Mouse (Mus musculus): ENCODE data around the gene Fgd4. TPM values are rescaled to one million over a fixed set of nuclear protein-coding genes. Genes with fewer than 3 reads are reported as not detected.
A peak's percentile ranks its signal among the peaks of the same experiment; 100 is the strongest.

Fgd4 gene
- 24.0 and 27.6 TPM in 2 replicates for total RNA-seq (2014; rRNA removed)
- polyA plus RNA-seq (2015; fragmentation: Nextera tagmentation; extraction: Ambion mirVana): 13.4 and 15.7 TPM in 2 replicates

- no peak for DNase-seq (ENCODE audit: low spot score)
- H3K4me2 ChIP-seq (ENCODE audit: low read depth, low read length): peak within 1 kb of the TSS; percentile 61
- peak within 1 kb of the TSS; percentile 72 for H3K4me3 ChIP-seq (ENCODE audit: low read length)
- H3K9me3 ChIP-seq (ENCODE audit: low read length): no peaks in the 10 kb centered on the region
- H3K27me3 ChIP-seq (ENCODE audit: insufficient read depth, low read length): no peaks in the 10 kb centered on the region
- 43% methylated on average over 5 of the region's 5 CpGs for WGBS
- peak within 1 kb of the TSS; percentile 69 for H3K9ac ChIP-seq (replicated peaks; ENCODE audit: low read length)
- H3K27ac ChIP-seq: peak within 1 kb of the TSS; percentile 1; the same call in 1 of the 2 replicates
- TF ChIP-seq CTCF (IDR thresholded peaks at IDR 0.05; ENCODE audit: low read depth): no peak
- H3K36me3 ChIP-seq (ENCODE audit: insufficient read depth, low read length): no peaks in the 10 kb centered on the region
- no peaks in the 10 kb centered on the region for H3K4me1 ChIP-seq (ENCODE audit: insufficient read depth, low read length)
- ATAC-seq: no peak
Measured at GRCm38 (mm10) chr16:16600461-16600860, at the start of gene Fgd4. Gene Fgd4, minus strand, starts transcription at chr16:16600549.

GRCm38 (mm10) chr16:16645148-16645547, 44.8 kb upstream of the Fgd4 start:
- Histone ChIP-seq H3K4me3 (ENCODE audit: low read length) (no peak overlapping the region), H3K27me3 (ENCODE audit: insufficient read depth, low read length) (no peaks in the 10 kb centered on the region), H3K4me1 (ENCODE audit: insufficient read depth, low read length) (no peaks in the 10 kb centered on the region), H3K36me3 (ENCODE audit: insufficient read depth, low read length) (no peaks in the 10 kb centered on the region), H3K9ac (replicated peaks; ENCODE audit: low read length) (no peak overlapping the region), H3K27ac (no peak overlapping the region), H3K9me3 (ENCODE audit: low read length) (no peaks in the 10 kb centered on the region), H3K4me2 (ENCODE audit: low read depth, low read length) (no peak overlapping the region)
- DNase-seq (ENCODE audit: low spot score) (no peak), ATAC-seq (no peak)
- TF ChIP-seq CTCF (IDR thresholded peaks at IDR 0.05; ENCODE audit: low read depth): no peak
- WGBS: 86% methylated on average over 1 of the region's 1 CpGs

GRCm38 (mm10) chr16:16633730-16634129, 33.4 kb upstream of the Fgd4 start:
- no peak for TF ChIP-seq CTCF (IDR thresholded peaks at IDR 0.05; ENCODE audit: low read depth)
- Histone ChIP-seq H3K4me1 (ENCODE audit: insufficient read depth, low read length) (no peaks in the 10 kb centered on the region), H3K4me2 (ENCODE audit: low read depth, low read length) (no peak overlapping the region), H3K9me3 (ENCODE audit: low read length) (no peaks in the 10 kb centered on the region), H3K36me3 (ENCODE audit: insufficient read depth, low read length) (no peaks in the 10 kb centered on the region), H3K4me3 (ENCODE audit: low read length) (no peak overlapping the region), H3K27me3 (ENCODE audit: insufficient read depth, low read length) (no peaks in the 10 kb centered on the region), H3K27ac (no peak overlapping the region), H3K9ac (replicated peaks; ENCODE audit: low read length) (no peak overlapping the region)
- no peak for ATAC-seq
- no peak for DNase-seq (ENCODE audit: low spot score)

- H3K9ac ChIP-seq (replicated peaks; ENCODE audit: low read length): peak overlapping the region; percentile 69
- H3K9me3 ChIP-seq (ENCODE audit: low read length): no peaks in the 10 kb centered on the region
- H3K36me3 ChIP-seq (ENCODE audit: insufficient read depth, low read length): no peaks in the 10 kb centered on the region
- TF ChIP-seq CTCF (IDR thresholded peaks at IDR 0.05; ENCODE audit: low read depth): no peak
- H3K4me2 ChIP-seq (ENCODE audit: low read depth, low read length): peak overlapping the region; percentile 61
- WGBS: under 1% methylated on average over 67 of the region's 77 CpGs
- DNase-seq (ENCODE audit: low spot score): peak; percentile 61
- no peaks in the 10 kb centered on the region for H3K4me1 ChIP-seq (ENCODE audit: insufficient read depth, low read length)
- H3K4me3 ChIP-seq (ENCODE audit: low read length): peak overlapping the region; percentile 72
- peak overlapping the region; percentile 1; the same call in 1 of the 2 replicates for H3K27ac ChIP-seq
- peak; percentile 94 for ATAC-seq
- no peaks in the 10 kb centered on the region for H3K27me3 ChIP-seq (ENCODE audit: insufficient read depth, low read length)
Measured at GRCm38 (mm10) chr16:16599586-16600401, 555 bp downstream of the Fgd4 start.

GRCm38 (mm10) chr16:16596582-16596981, 3.8 kb downstream of the Fgd4 start:
- Histone ChIP-seq H3K27ac (no peak overlapping the region), H3K36me3 (ENCODE audit: insufficient read depth, low read length) (no peaks in the 10 kb centered on the region), H3K4me1 (ENCODE audit: insufficient read depth, low read length) (no peaks in the 10 kb centered on the region), H3K9ac (replicated peaks; ENCODE audit: low read length) (no peak overlapping the region), H3K4me3 (ENCODE audit: low read length) (no peak overlapping the region), H3K27me3 (ENCODE audit: insufficient read depth, low read length) (no peaks in the 10 kb centered on the region), H3K9me3 (ENCODE audit: low read length) (no peaks in the 10 kb centered on the region), H3K4me2 (ENCODE audit: low read depth, low read length) (no peak overlapping the region)
- TF ChIP-seq CTCF (IDR thresholded peaks at IDR 0.05; ENCODE audit: low read depth): peak; percentile 47
- no peak for ATAC-seq
- peak; percentile 14 for DNase-seq (ENCODE audit: low spot score)

- TF ChIP-seq CTCF (IDR thresholded peaks at IDR 0.05; ENCODE audit: low read depth): no peak
- no peak for ATAC-seq
Measured at GRCm38 (mm10) chr16:16592622-16593021, 7.7 kb downstream of the Fgd4 start.

GRCm38 (mm10) chr16:16584409-16585032, 15.8 kb downstream of the Fgd4 start:
- no peak overlapping the region for H3K27ac ChIP-seq
- ATAC-seq (peak; percentile 91), DNase-seq (ENCODE audit: low spot score) (peak; percentile 92)
- H3K27me3 ChIP-seq (ENCODE audit: insufficient read depth, low read length): no peaks in the 10 kb centered on the region
- no peak overlapping the region for H3K4me3 ChIP-seq (ENCODE audit: low read length)
- peak; percentile 94 for TF ChIP-seq CTCF (IDR thresholded peaks at IDR 0.05; ENCODE audit: low read depth)
- WGBS: 66% methylated on average over 4 of the region's 4 CpGs
- no peaks in the 10 kb centered on the region for H3K36me3 ChIP-seq (ENCODE audit: insufficient read depth, low read length)
- H3K9me3 ChIP-seq (ENCODE audit: low read length): no peaks in the 10 kb centered on the region
- no peak overlapping the region for H3K4me2 ChIP-seq (ENCODE audit: low read depth, low read length)
- H3K9ac ChIP-seq (replicated peaks; ENCODE audit: low read length): no peak overlapping the region
- no peaks in the 10 kb centered on the region for H3K4me1 ChIP-seq (ENCODE audit: insufficient read depth, low read length)

More at GRCm38 (mm10) chr16:16592622-16593021, 7.7 kb downstream of the Fgd4 start:
- Histone ChIP-seq H3K9ac (replicated peaks; ENCODE audit: low read length) (no peak overlapping the region), H3K27me3 (ENCODE audit: insufficient read depth, low read length) (no peaks in the 10 kb centered on the region), H3K4me3 (ENCODE audit: low read length) (no peak overlapping the region), H3K4me1 (ENCODE audit: insufficient read depth, low read length) (no peaks in the 10 kb centered on the region), H3K36me3 (ENCODE audit: insufficient read depth, low read length) (no peaks in the 10 kb centered on the region), H3K27ac (no peak overlapping the region), H3K9me3 (ENCODE audit: low read length) (no peaks in the 10 kb centered on the region), H3K4me2 (ENCODE audit: low read depth, low read length) (no peak overlapping the region)
- DNase-seq (ENCODE audit: low spot score): no peak
